Mouse (Mus musculus) lung, postnatal 14 days (tissue): Measurements from ENCODE around the gene Gm43191.
"Not testable (repeated sequence)": the region's sequence is repeated elsewhere in the genome, so short reads cannot be mapped to it uniquely, and the experiment has no call there.

Experiments
- DNase-seq: peaks from one replicate; pipeline ENCODE4 v3.0.0; 2021

The Gm43191 gene

GRCm38 (mm10) chr3:116681160-116681559, at the start of gene Gm43191:
TSS of gene Gm43191 (minus strand) at chr3:116681260.
- DNase-seq, result no peak

- no peak for DNase-seq
These were observed 48.6 kb upstream of the Gm43191 start for GRCm38 (mm10) chr3:116729483-116730174.

- no peak for DNase-seq
These were observed 45.7 kb upstream of the Gm43191 start for GRCm38 (mm10) chr3:116726807-116727206.

GRCm38 (mm10) chr3:116723496-116724481, 42.7 kb upstream of the Gm43191 start:
- no peak for DNase-seq

GRCm38 (mm10) chr3:116722980-116723379, 41.9 kb upstream of the Gm43191 start:
- peak; percentile 2 for DNase-seq

- no peak for DNase-seq
These were observed 37.9 kb upstream of the Gm43191 start for GRCm38 (mm10) chr3:116718951-116719350.

GRCm38 (mm10) chr3:116713031-116713430, 32.0 kb upstream of the Gm43191 start:
- DNase-seq, result no peak

- DNase-seq, result no peak
These were observed 31.4 kb upstream of the Gm43191 start, which contains the start of gene Slc35a3 for GRCm38 (mm10) chr3:116712436-116712881. TSS of gene Slc35a3 (minus strand) at chr3:116712831.

- peak; percentile 84 for DNase-seq
These were observed 30.8 kb upstream of the Gm43191 start for GRCm38 (mm10) chr3:116711624-116712435.

- DNase-seq, result no peak
These were observed 29.9 kb upstream of the Gm43191 start for GRCm38 (mm10) chr3:116710941-116711340.

GRCm38 (mm10) chr3:116705637-116706204, 24.7 kb upstream of the Gm43191 start:
- no peak for DNase-seq

GRCm38 (mm10) chr3:116703835-116704234, 22.8 kb upstream of the Gm43191 start:
- no peak for DNase-seq

- DNase-seq, result no peak
These were observed 21.7 kb upstream of the Gm43191 start for GRCm38 (mm10) chr3:116702647-116703272.

GRCm38 (mm10) chr3:116701601-116702000, 20.5 kb upstream of the Gm43191 start:
- no peak for DNase-seq

GRCm38 (mm10) chr3:116698786-116699185, 17.7 kb upstream of the Gm43191 start:
- DNase-seq, result no peak

GRCm38 (mm10) chr3:116695666-116695985, 14.6 kb upstream of the Gm43191 start:
- DNase-seq, result no peak

- no peak for DNase-seq
These were observed 14.1 kb upstream of the Gm43191 start for GRCm38 (mm10) chr3:116694955-116695665.

- DNase-seq, result no peak
These were observed 13.3 kb upstream of the Gm43191 start for GRCm38 (mm10) chr3:116694312-116694711.

- not testable (repeated sequence) for DNase-seq
These were observed 16.8 kb downstream of the Gm43191 start for GRCm38 (mm10) chr3:116664281-116664680.

GRCm38 (mm10) chr3:116662463-116662863, 18.6 kb downstream of the Gm43191 start, which contains the start of gene Mfsd14a:
TSS of gene Mfsd14a (minus strand) at chr3:116662677.
- DNase-seq, result peak; percentile 100

- DNase-seq, result no peak
These were observed 19.1 kb downstream of the Gm43191 start for GRCm38 (mm10) chr3:116661870-116662414.
